Mouse (Mus musculus): ENCODE measurements around the gene Nhsl2. TPM values are rescaled to one million over a fixed set of nuclear protein-coding genes. Genes with fewer than 3 reads are reported as not detected.
"Not testable (repeated sequence)": the region's sequence is repeated elsewhere in the genome, so short reads cannot be mapped to it uniquely, and the experiment has no call there.

Nhsl2 gene
- 4.5 and 5.4 TPM in 2 replicates for polyA plus RNA-seq (2014; fragmentation: Nextera tagmentation; extraction: Ambion mirVana)

DNA sequence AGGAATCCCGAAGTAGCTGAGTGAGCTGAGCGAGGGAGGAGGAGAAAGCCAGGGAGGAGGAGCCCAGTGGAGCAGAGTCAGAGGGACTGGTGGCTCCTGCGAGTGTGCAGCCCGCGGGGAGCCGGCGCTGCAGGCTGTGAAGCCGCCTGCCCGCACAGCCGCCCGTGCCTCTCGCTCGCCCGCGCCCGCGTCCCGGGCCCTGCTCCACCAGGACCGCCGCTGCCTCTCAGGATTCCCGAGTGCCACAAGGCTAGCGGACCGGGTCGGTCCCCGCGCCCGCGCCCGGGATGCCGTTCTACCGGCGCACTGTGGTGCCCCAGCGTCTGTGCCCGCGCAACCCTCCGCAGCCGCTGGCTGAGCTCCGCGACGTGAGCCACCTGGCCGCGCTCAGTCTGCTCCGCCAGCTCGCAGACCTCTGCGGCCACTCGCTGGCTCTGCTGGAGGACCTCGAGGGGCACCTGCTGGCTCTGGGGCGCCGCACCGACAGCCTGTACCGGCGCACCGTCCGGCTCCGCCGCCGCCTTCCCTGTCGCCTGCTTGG, at the start of gene Nhsl2:
Nhsl2 (plus strand) TSS at position 105 of the 541 bp plus-strand sequence.
- no peaks in the 10 kb centered on the region for H3K36me3 ChIP-seq (ENCODE audit: control insufficient read depth, insufficient read depth, low read length)
- H3K27ac ChIP-seq (ENCODE audit: low read depth, low read length) = no peak within 1 kb of the TSS

GRCm38 (mm10) chrX:101805512-101805911, 43.7 kb upstream of the Nhsl2 start:
- no peak for ATAC-seq (ENCODE audit: low read depth)
- Histone ChIP-seq H3K4me1 (ENCODE audit: control insufficient read depth, insufficient read depth, low read length) (no peaks in the 10 kb centered on the region), H3K9me3 (ENCODE audit: control insufficient read depth, low read length) (no peaks in the 10 kb centered on the region), H3K4me2 (ENCODE audit: low read depth, low read length) (no peak overlapping the region), H3K27me3 (ENCODE audit: control insufficient read depth, insufficient read depth, low read length) (no peaks in the 10 kb centered on the region), H3K9ac (replicated peaks; ENCODE audit: low read depth, low read length) (no peak overlapping the region), H3K4me3 (ENCODE audit: low read depth, low read length) (no peak overlapping the region), H3K27ac (ENCODE audit: low read depth, low read length) (no peak overlapping the region), H3K36me3 (ENCODE audit: control insufficient read depth, insufficient read depth, low read length) (no peaks in the 10 kb centered on the region)
- 37% methylated on average over 2 of the region's 2 CpGs for WGBS

More for the DNA sequence above, at the start of gene Nhsl2:
- Histone ChIP-seq H3K9ac (replicated peaks; ENCODE audit: low read depth, low read length) (no peak within 1 kb of the TSS; the same call in 1 of the 2 replicates), H3K9me3 (ENCODE audit: control insufficient read depth, low read length) (no peaks in the 10 kb centered on the region), H3K27me3 (ENCODE audit: control insufficient read depth, insufficient read depth, low read length) (peaks cover 22% of the 10 kb centered on the region), H3K4me2 (ENCODE audit: low read depth, low read length) (peak within 1 kb of the TSS; percentile 57), H3K4me1 (ENCODE audit: control insufficient read depth, insufficient read depth, low read length) (no peaks in the 10 kb centered on the region), H3K4me3 (ENCODE audit: low read depth, low read length) (peak within 1 kb of the TSS; percentile 43)
- peak; percentile 90 for ATAC-seq (ENCODE audit: low read depth)
- 10% methylated on average over 42 of the region's 58 CpGs for WGBS

DNA sequence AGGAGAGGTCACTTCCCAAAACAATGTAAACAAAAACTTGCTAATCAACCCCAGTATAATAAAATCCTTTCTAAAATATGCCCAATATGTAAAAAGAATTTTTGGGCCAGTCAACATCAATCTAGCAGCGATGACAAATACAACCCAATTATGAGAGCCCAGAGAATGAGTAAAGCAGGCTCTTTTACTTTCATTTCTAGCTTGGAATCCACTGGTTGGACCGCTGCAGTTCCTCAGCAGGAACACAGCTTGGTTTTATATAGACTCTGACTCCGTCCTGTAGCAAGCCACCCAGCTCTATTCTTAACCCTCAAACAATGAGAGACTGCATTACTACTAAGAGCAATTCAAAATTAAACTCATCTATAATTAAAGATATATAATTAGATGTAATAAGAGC, 37.4 kb upstream of the Nhsl2 start:
- WGBS = 63% methylated on average over 3 of the region's 3 CpGs

GRCm38 (mm10) chrX:101819163-101819562, 30.0 kb upstream of the Nhsl2 start:
- H3K9ac ChIP-seq (replicated peaks; ENCODE audit: low read depth, low read length) = no peak overlapping the region
- H3K4me3 ChIP-seq (ENCODE audit: low read depth, low read length) = no peak overlapping the region
- 75% methylated on average over 1 of the region's 1 CpGs for WGBS
- no peaks in the 10 kb centered on the region for H3K36me3 ChIP-seq (ENCODE audit: control insufficient read depth, insufficient read depth, low read length)
- H3K4me1 ChIP-seq (ENCODE audit: control insufficient read depth, insufficient read depth, low read length) = no peaks in the 10 kb centered on the region
- no peak overlapping the region for H3K4me2 ChIP-seq (ENCODE audit: low read depth, low read length)
- H3K27ac ChIP-seq (ENCODE audit: low read depth, low read length) = no peak overlapping the region
- no peak for ATAC-seq (ENCODE audit: low read depth)
- H3K9me3 ChIP-seq (ENCODE audit: control insufficient read depth, low read length) = no peaks in the 10 kb centered on the region
- H3K27me3 ChIP-seq (ENCODE audit: control insufficient read depth, insufficient read depth, low read length) = no peaks in the 10 kb centered on the region

More for the DNA sequence above, 37.4 kb upstream of the Nhsl2 start:
- no peaks in the 10 kb centered on the region for H3K36me3 ChIP-seq (ENCODE audit: control insufficient read depth, insufficient read depth, low read length)
- no peaks in the 10 kb centered on the region for H3K4me1 ChIP-seq (ENCODE audit: control insufficient read depth, insufficient read depth, low read length)
- no peak overlapping the region for H3K27ac ChIP-seq (ENCODE audit: low read depth, low read length)
- no peak overlapping the region for H3K4me3 ChIP-seq (ENCODE audit: low read depth, low read length)
- no peaks in the 10 kb centered on the region for H3K27me3 ChIP-seq (ENCODE audit: control insufficient read depth, insufficient read depth, low read length)
- no peaks in the 10 kb centered on the region for H3K9me3 ChIP-seq (ENCODE audit: control insufficient read depth, low read length)
- H3K9ac ChIP-seq (replicated peaks; ENCODE audit: low read depth, low read length) = no peak overlapping the region
- ATAC-seq (ENCODE audit: low read depth) = no peak
- H3K4me2 ChIP-seq (ENCODE audit: low read depth, low read length) = no peak overlapping the region

- H3K4me3 ChIP-seq (ENCODE audit: low read depth, low read length); H3K27ac ChIP-seq (ENCODE audit: low read depth, low read length); ATAC-seq (ENCODE audit: low read depth); H3K27me3 ChIP-seq (ENCODE audit: control insufficient read depth, insufficient read depth, low read length); H3K4me1 ChIP-seq (ENCODE audit: control insufficient read depth, insufficient read depth, low read length); H3K4me2 ChIP-seq (ENCODE audit: low read depth, low read length); H3K36me3 ChIP-seq (ENCODE audit: control insufficient read depth, insufficient read depth, low read length); H3K9ac ChIP-seq (replicated peaks; ENCODE audit: low read depth, low read length); H3K9me3 ChIP-seq (ENCODE audit: control insufficient read depth, low read length): not testable (repeated sequence)
Observed at GRCm38 (mm10) chrX:101819980-101820379, 29.2 kb upstream of the Nhsl2 start.

DNA sequence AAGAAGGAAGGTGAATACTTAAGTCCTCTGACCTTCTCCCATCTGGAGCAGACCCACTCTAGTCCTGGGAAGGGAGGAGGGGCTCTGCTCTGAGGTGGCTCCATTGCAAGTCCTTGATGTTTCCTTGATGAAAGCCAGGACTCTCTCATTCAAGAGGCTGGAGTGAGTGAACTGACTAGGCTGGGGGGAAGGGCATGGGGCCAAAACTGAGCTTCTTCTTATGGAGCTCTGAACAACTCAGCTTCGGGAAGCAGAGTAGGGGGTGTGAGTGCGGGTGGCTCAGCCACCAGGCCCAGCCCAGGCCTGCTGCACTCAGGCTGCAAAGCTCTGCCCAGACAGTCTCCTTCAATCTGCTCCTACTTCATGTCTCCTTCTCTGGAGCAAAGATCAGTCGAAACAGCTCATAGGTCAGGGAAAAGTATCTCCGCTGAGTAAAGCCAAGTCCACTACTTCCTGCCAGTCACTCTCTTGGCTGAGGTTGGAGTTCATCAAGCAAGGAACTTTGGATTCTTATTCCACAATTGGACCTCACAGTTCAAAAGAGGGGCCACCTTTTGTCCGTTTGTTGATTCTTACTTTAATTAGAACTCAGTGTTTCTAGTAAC, 1.9 kb upstream of the Nhsl2 start:
- Histone ChIP-seq H3K27ac (ENCODE audit: low read depth, low read length) (no peak overlapping the region), H3K27me3 (ENCODE audit: control insufficient read depth, insufficient read depth, low read length) (peaks cover 22% of the 10 kb centered on the region), H3K4me2 (ENCODE audit: low read depth, low read length) (no peak overlapping the region), H3K4me3 (ENCODE audit: low read depth, low read length) (no peak overlapping the region), H3K36me3 (ENCODE audit: control insufficient read depth, insufficient read depth, low read length) (no peaks in the 10 kb centered on the region), H3K9ac (replicated peaks; ENCODE audit: low read depth, low read length) (no peak overlapping the region), H3K4me1 (ENCODE audit: control insufficient read depth, insufficient read depth, low read length) (no peaks in the 10 kb centered on the region), H3K9me3 (ENCODE audit: control insufficient read depth, low read length) (no peaks in the 10 kb centered on the region)
- 52% methylated on average over 4 of the region's 5 CpGs for WGBS
- no peak for ATAC-seq (ENCODE audit: low read depth)

DNA sequence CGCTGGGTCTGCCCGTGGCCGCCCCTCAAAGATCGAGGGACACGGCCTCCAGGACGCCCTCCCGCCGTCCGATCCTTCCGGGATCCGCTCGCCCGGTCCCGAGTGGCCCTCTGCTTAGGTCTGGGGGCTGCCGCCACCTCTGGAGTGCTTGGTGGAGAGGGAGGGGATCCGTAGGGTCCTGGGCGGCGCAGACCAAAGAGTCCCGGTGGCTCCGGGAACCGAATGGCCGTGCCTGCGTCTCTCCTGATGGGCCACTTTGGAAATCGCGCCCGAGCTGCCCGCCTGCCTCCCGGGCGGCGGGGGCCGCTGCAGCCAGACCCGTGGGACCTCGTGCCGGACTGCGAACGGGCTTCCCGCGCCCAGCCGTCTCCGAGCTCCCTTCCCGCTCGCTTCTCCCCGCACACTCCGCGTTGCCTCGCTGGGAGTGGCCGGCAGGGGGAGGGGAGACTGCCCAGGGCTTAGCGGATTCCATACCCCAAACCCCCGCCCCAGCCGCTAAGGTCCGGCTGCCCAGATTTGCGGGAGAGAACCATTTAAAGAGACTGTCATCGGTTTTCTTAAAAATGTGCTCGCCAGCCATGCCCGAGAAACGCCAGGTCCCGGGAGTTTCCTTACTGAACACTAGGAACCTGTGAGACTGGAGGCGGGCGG, 841 bp downstream of the Nhsl2 start:
- WGBS = 8% methylated on average over 37 of the region's 59 CpGs
- H3K9me3 ChIP-seq (ENCODE audit: control insufficient read depth, low read length) = no peaks in the 10 kb centered on the region
- peaks cover 22% of the 10 kb centered on the region for H3K27me3 ChIP-seq (ENCODE audit: control insufficient read depth, insufficient read depth, low read length)
- H3K27ac ChIP-seq (ENCODE audit: low read depth, low read length) = no peak overlapping the region
- peak overlapping the region; percentile 57 for H3K4me2 ChIP-seq (ENCODE audit: low read depth, low read length)
- H3K4me3 ChIP-seq (ENCODE audit: low read depth, low read length) = peak overlapping the region; percentile 43
- H3K9ac ChIP-seq (replicated peaks; ENCODE audit: low read depth, low read length) = no peak overlapping the region
- H3K4me1 ChIP-seq (ENCODE audit: control insufficient read depth, insufficient read depth, low read length) = no peaks in the 10 kb centered on the region
- no peaks in the 10 kb centered on the region for H3K36me3 ChIP-seq (ENCODE audit: control insufficient read depth, insufficient read depth, low read length)
- peak; percentile 53; the same call in 1 of the 2 replicates for ATAC-seq (ENCODE audit: low read depth)

- Histone ChIP-seq H3K9ac (replicated peaks; ENCODE audit: low read depth, low read length) (no peak overlapping the region), H3K9me3 (ENCODE audit: control insufficient read depth, low read length) (no peaks in the 10 kb centered on the region), H3K4me1 (ENCODE audit: control insufficient read depth, insufficient read depth, low read length) (no peaks in the 10 kb centered on the region), H3K27ac (ENCODE audit: low read depth, low read length) (no peak overlapping the region), H3K36me3 (ENCODE audit: control insufficient read depth, insufficient read depth, low read length) (no peaks in the 10 kb centered on the region), H3K4me2 (ENCODE audit: low read depth, low read length) (no peak overlapping the region), H3K4me3 (ENCODE audit: low read depth, low read length) (no peak overlapping the region), H3K27me3 (ENCODE audit: control insufficient read depth, insufficient read depth, low read length) (peaks cover 22% of the 10 kb centered on the region)
- no peak for ATAC-seq (ENCODE audit: low read depth)
- 44% methylated on average over 7 of the region's 7 CpGs for WGBS
Observed at GRCm38 (mm10) chrX:101851566-101852354, 2.6 kb downstream of the Nhsl2 start.

Measured in neural tube, embryonic 14.5 days (tissue).